Mouse (Mus musculus) embryo, embryonic 11.5 days (tissue): Measurements from ENCODE around the gene Kif17.

ENCODE experiments used
- DNase-seq: peaks from one replicate; pipeline ENCODE4 v3.0.0-alpha.2; 2012; ENCODE audit warnings: low read depth, low spot score

The Kif17 gene

GRCm38 (mm10) chr4:138250088-138250960, at the start of gene Kif17, which contains the start of gene Sh2d5:
Gene Kif17 (plus strand): TSS chr4:138250435.
Gene Sh2d5 (plus strand): TSS chr4:138250403.
- DNase-seq = peak; percentile 71

- DNase-seq = no peak
Observed at GRCm38 (mm10) chr4:138200769-138201168, 49.5 kb upstream of the Kif17 start.

- DNase-seq = no peak
Observed at GRCm38 (mm10) chr4:138201696-138202095, 48.5 kb upstream of the Kif17 start.

- DNase-seq = no peak
Observed at GRCm38 (mm10) chr4:138210116-138210515, 40.1 kb upstream of the Kif17 start.

GRCm38 (mm10) chr4:138213861-138214260, 36.4 kb upstream of the Kif17 start:
- DNase-seq = no peak

GRCm38 (mm10) chr4:138215671-138216199, 34.5 kb upstream of the Kif17 start:
- no peak for DNase-seq

GRCm38 (mm10) chr4:138216200-138216890, 33.9 kb upstream of the Kif17 start, which contains the start of gene Hp1bp3:
Gene Hp1bp3 (plus strand): TSS chr4:138216296.
- peak; percentile 65 for DNase-seq

GRCm38 (mm10) chr4:138216891-138217392, 33.3 kb upstream of the Kif17 start:
- DNase-seq = peak; percentile 96

- DNase-seq = no peak
Observed at GRCm38 (mm10) chr4:138217441-138217840, 32.8 kb upstream of the Kif17 start.

GRCm38 (mm10) chr4:138217951-138218685, 32.1 kb upstream of the Kif17 start:
- no peak for DNase-seq

GRCm38 (mm10) chr4:138219331-138219730, 30.9 kb upstream of the Kif17 start:
- no peak for DNase-seq

- DNase-seq = no peak
Observed at GRCm38 (mm10) chr4:138220761-138221160, 29.5 kb upstream of the Kif17 start.

GRCm38 (mm10) chr4:138221406-138221805, 28.8 kb upstream of the Kif17 start:
- no peak for DNase-seq

- no peak for DNase-seq
Observed at GRCm38 (mm10) chr4:138222396-138222795, 27.8 kb upstream of the Kif17 start.

GRCm38 (mm10) chr4:138223623-138224022, 26.6 kb upstream of the Kif17 start:
- no peak for DNase-seq

- no peak for DNase-seq
Observed at GRCm38 (mm10) chr4:138246756-138247665, 3.2 kb upstream of the Kif17 start.

- DNase-seq = peak; percentile 56
Observed at GRCm38 (mm10) chr4:138251819-138252218, 1.6 kb downstream of the Kif17 start.

- DNase-seq = no peak
Observed at GRCm38 (mm10) chr4:138252231-138252630, 2.0 kb downstream of the Kif17 start.

GRCm38 (mm10) chr4:138257116-138257687, 7.0 kb downstream of the Kif17 start:
- no peak for DNase-seq

GRCm38 (mm10) chr4:138258663-138259062, 8.4 kb downstream of the Kif17 start:
- DNase-seq = no peak
